Mouse (Mus musculus) E14TG2a.4 (cell line): ENCODE results near the gene Mov10.
A peak's percentile ranks its signal among the peaks of the same experiment; 100 is the strongest.

Experiments used
- H3K27me3 ChIP-seq: 2 replicates; pipeline ENCODE4 v1.6.1; 2014; ENCODE audit warnings: low read length, control low read depth; ENCODE audit not compliant: insufficient read depth
- H3K36me3 ChIP-seq: 2 replicates; pipeline ENCODE4 v1.6.1; 2014; ENCODE audit warnings: low read length, control low read depth; ENCODE audit not compliant: insufficient read depth
- H3K4me1 ChIP-seq: replicated peaks from 2 replicates; pipeline ENCODE4 v1.6.1; 2014; ENCODE audit warnings: low read depth, low read length, control low read depth
- H3K4me3 ChIP-seq: replicated peaks from 2 replicates; pipeline ENCODE4 v1.5.1; 2014; ENCODE audit warnings: mild to moderate bottlenecking, low read length
- H3K9me3 ChIP-seq: 2 replicates; pipeline ENCODE4 v1.6.1; 2014; ENCODE audit warnings: low read length, control low read depth
- CTCF ChIP-seq: conservative IDR thresholded peaks from 2 replicates; pipeline ENCODE4 v1.5.1; 2014; ENCODE audit warnings: low read length
- NANOG ChIP-seq: IDR thresholded peaks from 2 replicates; pipeline ENCODE4 v1.6.1; 2014; ENCODE audit warnings: borderline replicate concordance, low read length, mixed read lengths
- POU5F1 ChIP-seq: IDR thresholded peaks from 2 replicates; pipeline ENCODE4 v1.6.1; 2014; ENCODE audit warnings: low read length, borderline replicate concordance

Gene Mov10

GRCm38 (mm10) chr3:104780561-104781420 is 37.6 kb downstream of the Mov10 start, which contains the start of gene Ppm1j:
Gene Ppm1j (plus strand): TSS chr3:104781056.
- no peaks in the 10 kb centered on the region for H3K9me3 ChIP-seq
- H3K27me3 ChIP-seq: peaks cover 31% of the 10 kb centered on the region
- H3K4me1 ChIP-seq: peaks cover 88% of the 10 kb centered on the region
- peak within 1 kb of the TSS; percentile 95 for H3K4me3 ChIP-seq
- H3K36me3 ChIP-seq: peaks cover 26% of the 10 kb centered on the region
- TF ChIP-seq POU5F1: no peak
- TF ChIP-seq NANOG: no peak
- no peak for TF ChIP-seq CTCF

GRCm38 (mm10) chr3:104779949-104780348 is 38.4 kb downstream of the Mov10 start:
- peaks cover 18% of the 10 kb centered on the region for H3K36me3 ChIP-seq
- 0 out of 2 replicates have a peak overlapping the region, but pooled peaks have one; percentile 95 for H3K4me3 ChIP-seq
- peaks cover 82% of the 10 kb centered on the region for H3K4me1 ChIP-seq
- no peaks in the 10 kb centered on the region for H3K9me3 ChIP-seq
- TF ChIP-seq POU5F1 (no peak), CTCF (peak; percentile 98), NANOG (no peak)
- H3K27me3 ChIP-seq: peaks cover 36% of the 10 kb centered on the region

- H3K4me1 ChIP-seq: peaks cover 77% of the 10 kb centered on the region
- H3K36me3 ChIP-seq: no peaks in the 10 kb centered on the region
- H3K4me3 ChIP-seq: peak overlapping the region; percentile 73
- no peaks in the 10 kb centered on the region for H3K9me3 ChIP-seq
- H3K27me3 ChIP-seq: peaks cover 55% of the 10 kb centered on the region
- no peak for TF ChIP-seq POU5F1
- TF ChIP-seq CTCF: no peak; the same call in 1 of the 2 replicates
- no peak for TF ChIP-seq NANOG
Measured at GRCm38 (mm10) chr3:104777342-104777741, 41.0 kb downstream of the Mov10 start.

- Histone ChIP-seq H3K4me3 (peak overlapping the region; percentile 21; the same call in 1 of the 2 replicates), H3K36me3 (no peaks in the 10 kb centered on the region), H3K4me1 (peaks cover 58% of the 10 kb centered on the region), H3K9me3 (no peaks in the 10 kb centered on the region), H3K27me3 (peaks cover 50% of the 10 kb centered on the region)
- TF ChIP-seq NANOG (no peak), POU5F1 (no peak), CTCF (no peak)
Measured at GRCm38 (mm10) chr3:104773301-104773700, 45.1 kb downstream of the Mov10 start.

GRCm38 (mm10) chr3:104771460-104771859 is 46.9 kb downstream of the Mov10 start:
- Histone ChIP-seq H3K36me3 (no peaks in the 10 kb centered on the region), H3K4me3 (no peak overlapping the region), H3K27me3 (peaks cover 36% of the 10 kb centered on the region), H3K4me1 (peaks cover 43% of the 10 kb centered on the region), H3K9me3 (no peaks in the 10 kb centered on the region)
- TF ChIP-seq CTCF: no peak
- TF ChIP-seq POU5F1: no peak
- TF ChIP-seq NANOG: no peak

DNA sequence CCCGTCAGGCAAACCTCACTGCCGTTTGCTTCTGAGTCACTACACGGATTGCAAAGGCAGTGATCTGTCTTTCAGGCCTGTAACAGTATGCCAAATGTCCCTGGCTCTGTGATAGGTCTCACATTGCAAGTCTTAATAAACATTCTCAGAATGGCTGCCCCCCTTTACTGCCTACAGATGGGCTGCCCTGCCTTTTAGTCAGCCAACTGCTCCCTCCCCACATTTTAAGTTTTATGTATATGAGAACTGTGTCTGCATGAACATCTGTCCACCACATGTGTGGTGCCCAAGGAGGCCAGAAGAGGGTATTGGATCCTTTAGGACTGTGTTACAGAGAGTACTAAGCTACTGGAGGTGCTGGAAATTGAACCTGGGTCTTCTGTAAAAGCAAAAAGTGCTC is 47.4 kb downstream of the Mov10 start:
- Histone ChIP-seq H3K27me3 (peaks cover 31% of the 10 kb centered on the region), H3K9me3 (no peaks in the 10 kb centered on the region), H3K4me3 (no peak overlapping the region), H3K36me3 (no peaks in the 10 kb centered on the region), H3K4me1 (peaks cover 43% of the 10 kb centered on the region)
- no peak for TF ChIP-seq NANOG
- TF ChIP-seq CTCF: no peak
- no peak for TF ChIP-seq POU5F1

GRCm38 (mm10) chr3:104770035-104770434 is 48.3 kb downstream of the Mov10 start:
- no peaks in the 10 kb centered on the region for H3K36me3 ChIP-seq
- peaks cover 25% of the 10 kb centered on the region for H3K27me3 ChIP-seq
- H3K4me3 ChIP-seq: no peak overlapping the region
- no peaks in the 10 kb centered on the region for H3K9me3 ChIP-seq
- no peak for TF ChIP-seq NANOG
- TF ChIP-seq POU5F1: no peak
- peak; percentile 78 for TF ChIP-seq CTCF
- H3K4me1 ChIP-seq: peaks cover 41% of the 10 kb centered on the region

DNA sequence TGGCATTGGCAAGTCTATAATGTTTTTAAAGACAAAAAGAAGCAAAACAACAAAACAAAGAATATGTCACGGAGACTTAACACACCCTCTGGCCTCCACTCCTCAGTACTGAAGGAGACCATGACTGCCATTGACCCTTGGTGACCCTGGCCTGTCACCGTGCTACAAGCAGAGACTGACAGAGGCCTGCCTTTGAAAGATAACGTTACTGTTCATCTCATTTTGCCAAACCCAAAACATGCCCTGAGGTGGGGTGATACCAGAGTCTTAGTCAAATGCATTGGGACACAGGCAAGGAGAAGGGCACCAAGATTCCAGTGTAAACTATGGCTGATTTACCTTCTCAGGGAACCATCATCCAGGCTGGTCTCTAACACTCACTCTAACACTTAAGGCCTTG is 49.2 kb downstream of the Mov10 start:
- H3K4me3 ChIP-seq: no peak overlapping the region
- TF ChIP-seq CTCF (no peak), NANOG (no peak), POU5F1 (no peak)
- H3K36me3 ChIP-seq: no peaks in the 10 kb centered on the region
- H3K4me1 ChIP-seq: peaks cover 38% of the 10 kb centered on the region
- H3K27me3 ChIP-seq: peaks cover 19% of the 10 kb centered on the region
- no peaks in the 10 kb centered on the region for H3K9me3 ChIP-seq

DNA sequence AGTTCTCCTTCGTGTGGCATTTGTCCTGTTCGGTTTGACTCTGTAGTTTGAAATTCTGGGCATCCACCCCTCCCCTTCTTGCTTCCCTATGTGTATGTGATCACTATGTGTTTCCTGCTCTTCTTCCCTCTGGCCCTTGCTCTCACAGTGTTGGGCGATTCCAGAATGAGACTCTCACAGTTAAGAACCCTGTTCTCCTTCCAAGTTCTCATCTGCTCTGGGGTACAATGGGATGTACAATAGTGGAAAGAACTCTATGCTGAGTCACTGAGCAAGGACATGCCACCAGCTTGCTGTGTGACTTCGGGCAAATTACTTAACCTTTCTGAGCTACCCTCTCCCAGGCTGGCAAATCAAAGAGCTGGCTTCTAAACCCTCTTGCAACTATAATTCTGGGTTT is 50.6 kb downstream of the Mov10 start:
- Histone ChIP-seq H3K36me3 (no peaks in the 10 kb centered on the region), H3K4me1 (peaks cover 24% of the 10 kb centered on the region), H3K9me3 (no peaks in the 10 kb centered on the region), H3K27me3 (peaks cover 9% of the 10 kb centered on the region), H3K4me3 (no peak overlapping the region)
- TF ChIP-seq POU5F1: no peak
- no peak for TF ChIP-seq NANOG
- no peak for TF ChIP-seq CTCF
